Mouse (Mus musculus): Measurements from ENCODE around the gene Zscan20. TPM values are rescaled to one million over a fixed set of nuclear protein-coding genes. Genes with fewer than 3 reads are reported as not detected.

Gene Zscan20
- 7.7 and 9.4 TPM in 2 replicates for polyA plus RNA-seq (2012; rRNA removed)

- peak; percentile 95 for DNase-seq
- Histone ChIP-seq H3K27me3 (ENCODE audit: control insufficient read depth, insufficient read depth, low read length) (no peaks in the 10 kb centered on the region), H3K4me3 (ENCODE audit: control insufficient read depth, insufficient read depth, low read length) (peak within 1 kb of the TSS; percentile 82), H3K36me3 (ENCODE audit: control insufficient read depth, insufficient read depth, low read length) (no peaks in the 10 kb centered on the region), H3K4me1 (replicated peaks; ENCODE audit: control insufficient read depth, insufficient read depth, low read length) (peaks cover 12% of the 10 kb centered on the region), H3K27ac (ENCODE audit: control insufficient read depth, insufficient read depth, low read length) (peak within 1 kb of the TSS; percentile 40)
- peak; percentile 68 for TF ChIP-seq CTCF (IDR thresholded peaks at IDR 0.05; ENCODE audit: borderline replicate concordance, control insufficient read depth, extremely low read depth, insufficient read depth, low read length, poor library complexity)
- peak; percentile 86 for TF ChIP-seq POLR2A (IDR thresholded peaks at IDR 0.05; ENCODE audit: control insufficient read depth, extremely low read depth, insufficient read depth, low read length, poor library complexity)
- under 1% methylated on average over 24 of the region's 24 CpGs for WGBS
Observed at GRCm38 (mm10) chr4:128609925-128610402, at the start of gene Zscan20. Zscan20 (minus strand) TSS chr4:128610098.

- Histone ChIP-seq H3K4me3 (ENCODE audit: control insufficient read depth, insufficient read depth, low read length) (peak overlapping the region; percentile 58), H3K27me3 (ENCODE audit: control insufficient read depth, insufficient read depth, low read length) (no peaks in the 10 kb centered on the region), H3K4me1 (replicated peaks; ENCODE audit: control insufficient read depth, insufficient read depth, low read length) (peaks cover 9% of the 10 kb centered on the region), H3K36me3 (ENCODE audit: control insufficient read depth, insufficient read depth, low read length) (no peaks in the 10 kb centered on the region), H3K27ac (ENCODE audit: control insufficient read depth, insufficient read depth, low read length) (no peak overlapping the region)
- TF ChIP-seq POLR2A (IDR thresholded peaks at IDR 0.05; ENCODE audit: control insufficient read depth, extremely low read depth, insufficient read depth, low read length, poor library complexity) (no peak), CTCF (IDR thresholded peaks at IDR 0.05; ENCODE audit: borderline replicate concordance, control insufficient read depth, extremely low read depth, insufficient read depth, low read length, poor library complexity) (no peak)
- no peak for DNase-seq
- 8% methylated on average over 12 of the region's 12 CpGs for WGBS
Observed at GRCm38 (mm10) chr4:128655446-128655845, 45.5 kb upstream of the Zscan20 start.

- Histone ChIP-seq H3K4me3 (ENCODE audit: control insufficient read depth, insufficient read depth, low read length) (peak within 1 kb of the TSS; percentile 58), H3K36me3 (ENCODE audit: control insufficient read depth, insufficient read depth, low read length) (no peaks in the 10 kb centered on the region), H3K4me1 (replicated peaks; ENCODE audit: control insufficient read depth, insufficient read depth, low read length) (peaks cover 9% of the 10 kb centered on the region), H3K27me3 (ENCODE audit: control insufficient read depth, insufficient read depth, low read length) (no peaks in the 10 kb centered on the region), H3K27ac (ENCODE audit: control insufficient read depth, insufficient read depth, low read length) (no peak within 1 kb of the TSS)
- TF ChIP-seq CTCF (IDR thresholded peaks at IDR 0.05; ENCODE audit: borderline replicate concordance, control insufficient read depth, extremely low read depth, insufficient read depth, low read length, poor library complexity) (peak; percentile 70), POLR2A (IDR thresholded peaks at IDR 0.05; ENCODE audit: control insufficient read depth, extremely low read depth, insufficient read depth, low read length, poor library complexity) (peak; percentile 56; the same call in 1 of the 2 replicates)
- WGBS = under 1% methylated on average over 85 of the region's 85 CpGs
- DNase-seq = peak; percentile 98
Observed at GRCm38 (mm10) chr4:128654505-128655381, 44.8 kb upstream of the Zscan20 start, which contains the start of gene Phc2. Phc2 (plus strand) TSS chr4:128654702.

- DNase-seq = no peak
- Histone ChIP-seq H3K4me3 (ENCODE audit: control insufficient read depth, insufficient read depth, low read length) (no peak overlapping the region), H3K4me1 (replicated peaks; ENCODE audit: control insufficient read depth, insufficient read depth, low read length) (peaks cover 9% of the 10 kb centered on the region), H3K27me3 (ENCODE audit: control insufficient read depth, insufficient read depth, low read length) (no peaks in the 10 kb centered on the region), H3K36me3 (ENCODE audit: control insufficient read depth, insufficient read depth, low read length) (no peaks in the 10 kb centered on the region), H3K27ac (ENCODE audit: control insufficient read depth, insufficient read depth, low read length) (no peak overlapping the region)
- 67% methylated on average over 5 of the region's 5 CpGs for WGBS
- no peak for TF ChIP-seq CTCF (IDR thresholded peaks at IDR 0.05; ENCODE audit: borderline replicate concordance, control insufficient read depth, extremely low read depth, insufficient read depth, low read length, poor library complexity)
Observed at GRCm38 (mm10) chr4:128652584-128653298, 42.8 kb upstream of the Zscan20 start.

- 86% methylated on average over 3 of the region's 3 CpGs for WGBS
Observed at GRCm38 (mm10) chr4:128651530-128651929, 41.6 kb upstream of the Zscan20 start.

GRCm38 (mm10) chr4:128648567-128649255 is 38.8 kb upstream of the Zscan20 start:
- no peak for TF ChIP-seq CTCF (IDR thresholded peaks at IDR 0.05; ENCODE audit: borderline replicate concordance, control insufficient read depth, extremely low read depth, insufficient read depth, low read length, poor library complexity)
- TF ChIP-seq POLR2A (IDR thresholded peaks at IDR 0.05; ENCODE audit: control insufficient read depth, extremely low read depth, insufficient read depth, low read length, poor library complexity) = no peak
- Histone ChIP-seq H3K36me3 (ENCODE audit: control insufficient read depth, insufficient read depth, low read length) (no peaks in the 10 kb centered on the region), H3K27ac (ENCODE audit: control insufficient read depth, insufficient read depth, low read length) (no peak overlapping the region), H3K27me3 (ENCODE audit: control insufficient read depth, insufficient read depth, low read length) (no peaks in the 10 kb centered on the region), H3K4me3 (ENCODE audit: control insufficient read depth, insufficient read depth, low read length) (no peak overlapping the region), H3K4me1 (replicated peaks; ENCODE audit: control insufficient read depth, insufficient read depth, low read length) (no peaks in the 10 kb centered on the region; the same call in 1 of the 2 replicates)
- no peak for DNase-seq
- 90% methylated on average over 8 of the region's 8 CpGs for WGBS

More at GRCm38 (mm10) chr4:128651530-128651929, 41.6 kb upstream of the Zscan20 start:
- no peak overlapping the region for H3K27ac ChIP-seq (ENCODE audit: control insufficient read depth, insufficient read depth, low read length)
- no peak for TF ChIP-seq POLR2A (IDR thresholded peaks at IDR 0.05; ENCODE audit: control insufficient read depth, extremely low read depth, insufficient read depth, low read length, poor library complexity)
- TF ChIP-seq CTCF (IDR thresholded peaks at IDR 0.05; ENCODE audit: borderline replicate concordance, control insufficient read depth, extremely low read depth, insufficient read depth, low read length, poor library complexity) = no peak
- H3K4me1 ChIP-seq (replicated peaks; ENCODE audit: control insufficient read depth, insufficient read depth, low read length) = peaks cover 9% of the 10 kb centered on the region
- H3K27me3 ChIP-seq (ENCODE audit: control insufficient read depth, insufficient read depth, low read length) = no peaks in the 10 kb centered on the region
- H3K36me3 ChIP-seq (ENCODE audit: control insufficient read depth, insufficient read depth, low read length) = no peaks in the 10 kb centered on the region
- DNase-seq = no peak
- no peak overlapping the region for H3K4me3 ChIP-seq (ENCODE audit: control insufficient read depth, insufficient read depth, low read length)

Measured in thymus, adult 2 months (tissue).